1 mouse cellular context compared by ENCODE assay signal in the genomic region with DNA sequence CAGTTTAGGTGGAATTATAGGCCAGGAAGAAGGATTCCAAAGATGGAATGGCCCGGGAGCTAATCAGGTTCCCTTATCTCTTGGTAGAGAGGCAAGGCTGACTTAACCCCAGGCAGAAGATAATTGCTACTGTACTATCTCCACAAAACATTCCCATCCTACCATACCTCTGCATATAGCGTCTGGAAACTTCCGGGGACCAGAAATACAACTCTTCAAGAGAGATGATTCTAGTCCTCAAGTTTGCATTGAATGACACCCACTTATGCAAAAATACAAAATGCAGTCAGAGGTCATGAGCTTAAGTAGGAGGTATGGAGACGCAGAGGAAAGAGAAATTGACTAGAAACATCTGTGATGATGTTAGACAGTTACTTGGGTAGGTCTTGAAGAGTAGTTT.
A peak's percentile ranks its signal among the peaks of the same experiment; 100 is the strongest.
TF ChIP-seq lines count a peak whose summit lies in the region.

No protein-coding gene starts in this region.

TF ChIP-seq in MEL, 35 proteins besides CTCF, POLR2A, EP300 and RAD21 (continued from another document):
- 0 out of 2 replicates have a peak, but pooled peaks have one; percentile 24 for TF ChIP-seq ETS1 (IDR thresholded peaks at IDR 0.05; ENCODE audit: low read depth, low read length)
- no peak for TF ChIP-seq MAX (IDR thresholded peaks at IDR 0.05; ENCODE audit: low read length)
- TF ChIP-seq MEF2A (IDR thresholded peaks at IDR 0.05; ENCODE audit: extremely low read depth, insufficient replicate concordance, low read depth, low read length, poor library complexity, severe bottlenecking): no peak
- TF ChIP-seq GABPA (IDR thresholded peaks at IDR 0.05; ENCODE audit: low read depth, low read length): no peak
- TF ChIP-seq USF2 (IDR thresholded peaks at IDR 0.05; ENCODE audit: borderline replicate concordance in 1 of 2, insufficient read depth in 1 of 2, low read depth in 1 of 2, low read length in 2 of 2): no peak
- peak; percentile 13; the same call in 1 of the 2 replicates for TF ChIP-seq TAL1 (IDR thresholded peaks at IDR 0.05; ENCODE audit: low read length)
- peak; percentile 47; the same call in 1 of the 2 replicates for TF ChIP-seq TCF12 (IDR thresholded peaks at IDR 0.05; ENCODE audit: low read depth, low read length)
- 0 out of 2 replicates have a peak, but pooled peaks have one; percentile 14 for TF ChIP-seq SIN3A (IDR thresholded peaks at IDR 0.05; ENCODE audit: low read length)
- no peak for TF ChIP-seq JUND (IDR thresholded peaks at IDR 0.05; ENCODE audit: low read depth, low read length)
- no peak for TF ChIP-seq USF1 (IDR thresholded peaks at IDR 0.05; ENCODE audit: low read depth, low read length)
- no peak for TF ChIP-seq POLR2AphosphoS5 (IDR thresholded peaks at IDR 0.05; ENCODE audit: borderline replicate concordance, low read depth, low read length)
- no peak for TF ChIP-seq NELFE (IDR thresholded peaks at IDR 0.05; ENCODE audit: low read depth, low read length)
- TF ChIP-seq UBTF (IDR thresholded peaks at IDR 0.05; ENCODE audit: borderline replicate concordance, insufficient read depth, low read depth, low read length): no peak
- no peak for TF ChIP-seq MYC (IDR thresholded peaks at IDR 0.05; ENCODE audit: low read depth, low read length)
- TF ChIP-seq ZMIZ1 (IDR thresholded peaks at IDR 0.05; ENCODE audit: low read depth, low read length): no peak
- TF ChIP-seq BHLHE40 (IDR thresholded peaks at IDR 0.05; ENCODE audit: borderline replicate concordance, low read depth, low read length): no peak
- no peak for TF ChIP-seq MYB (IDR thresholded peaks at IDR 0.05; ENCODE audit: low read depth, low read length)
- 0 out of 2 replicates have a peak, but pooled peaks have one; percentile 8 for TF ChIP-seq ZC3H11A (IDR thresholded peaks at IDR 0.05; ENCODE audit: low read depth, low read length)
- no peak for TF ChIP-seq SMC3 (IDR thresholded peaks at IDR 0.05; ENCODE audit: low read depth, low read length)
- TF ChIP-seq GATA1 (IDR thresholded peaks at IDR 0.05; ENCODE audit: low read depth, low read length): peak; percentile 74
- peak; percentile 36 for TF ChIP-seq RCOR1 (IDR thresholded peaks at IDR 0.05; ENCODE audit: low read depth, low read length)
- TF ChIP-seq KAT2A (conservative IDR thresholded peaks at IDR 0.05; ENCODE audit: low read depth, low read length): no peak
- peak; percentile 33; the same call in 1 of the 2 replicates for TF ChIP-seq ELF1 (IDR thresholded peaks at IDR 0.05; ENCODE audit: low read depth, low read length)
- TF ChIP-seq ZKSCAN1 (IDR thresholded peaks at IDR 0.05; ENCODE audit: low read depth, low read length): no peak
- TF ChIP-seq MXI1 (IDR thresholded peaks at IDR 0.05; ENCODE audit: low read depth, low read length): no peak
- TF ChIP-seq CHD1 (IDR thresholded peaks at IDR 0.05; ENCODE audit: low read depth, low read length): no peak
- no peak for TF ChIP-seq NRF1 (IDR thresholded peaks at IDR 0.05; ENCODE audit: insufficient read depth, low read depth, low read length, poor library complexity, severe bottlenecking)
- TF ChIP-seq MAFK (IDR thresholded peaks at IDR 0.05; ENCODE audit: borderline replicate concordance, low read depth, low read length): no peak
- no peak for TF ChIP-seq HCFC1 (IDR thresholded peaks at IDR 0.05; ENCODE audit: low read depth, low read length)
- TF ChIP-seq MAZ (IDR thresholded peaks at IDR 0.05; ENCODE audit: low read depth, low read length): no peak
